Mouse (Mus musculus) spleen, adult 2 months (tissue): ENCODE data around the gene Hoxa3.

Experiments
- CTCF ChIP-seq: fragments of 200-500 bp; IDR thresholded peaks from 2 replicates; pipeline ENCODE4 v1.5.1; 2011; ENCODE audit warnings: mild to moderate bottlenecking, inconsistent platforms; ENCODE audit not compliant: insufficient read depth, insufficient read length, insufficient replicate concordance; ENCODE audit errors: extremely low read depth
- POLR2A ChIP-seq: fragments of 200-500 bp; IDR thresholded peaks from 2 replicates; pipeline ENCODE4 v1.6.1; 2011; ENCODE audit warnings: low read depth, low read length, inconsistent platforms

- TF ChIP-seq POLR2A = no peak
- no peak for TF ChIP-seq CTCF
Measured at GRCm38 (mm10) chr6:52235866-52236265, 22.7 kb upstream of the Hoxa3 start.
